ENCODE assay signal across 8 mouse cellular contexts in the genomic region with DNA sequence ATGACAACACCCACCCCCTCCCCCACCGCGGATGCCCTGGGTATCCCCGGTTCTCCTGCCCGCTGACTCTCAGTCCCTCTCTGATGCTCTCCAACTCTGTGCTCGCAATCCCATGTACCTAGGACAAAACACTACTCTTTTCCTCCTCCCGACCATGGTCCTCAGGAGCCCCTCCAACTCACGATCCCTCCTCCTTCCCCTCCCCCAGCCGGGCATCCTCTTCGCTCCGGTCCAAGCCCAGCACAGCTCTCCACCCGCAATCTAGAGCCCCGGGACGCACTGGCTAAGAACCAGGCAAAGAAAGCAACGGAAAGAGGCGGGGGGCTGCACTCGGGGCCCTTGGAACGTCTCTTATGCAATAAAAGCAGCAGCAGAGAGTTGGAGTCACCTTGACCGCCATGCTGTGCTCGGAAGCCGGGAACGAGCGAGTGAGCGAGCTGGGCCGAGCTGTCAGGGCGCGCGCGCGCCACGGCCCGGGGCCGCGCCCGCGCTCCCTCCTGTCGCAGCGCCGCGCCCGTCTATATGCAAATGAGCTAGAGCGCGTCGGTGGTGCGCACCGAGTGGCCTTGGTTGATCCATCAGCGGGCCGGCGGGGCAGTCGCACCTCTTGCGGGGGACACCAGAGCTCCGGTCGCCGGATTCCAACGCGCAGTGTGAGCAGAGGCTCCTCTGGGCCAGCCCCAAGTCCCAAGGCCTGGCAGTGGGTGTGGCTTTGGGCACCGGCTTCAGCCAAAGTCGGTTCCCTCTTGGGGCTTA. TPM values are rescaled to one million over a fixed set of nuclear protein-coding genes. Genes with fewer than 3 reads are reported as not detected.
A peak's percentile ranks its signal among the peaks of the same experiment; 100 is the strongest.
DNase-seq lines count a peak whose midpoint lies in the region; ATAC-seq and TF ChIP-seq lines count a peak whose summit lies in the region.

A gene (minus strand): TSS at position 625 of the 756 bp plus-strand sequence.

- no peak for TF ChIP-seq EP300 in lung, postnatal 0 days (IDR thresholded peaks at IDR 0.05)

- peak within 1 kb of the TSS; percentile 88 for H3K27ac ChIP-seq in hindbrain, embryonic 10.5 days
- H3K27ac ChIP-seq in lung, postnatal 0 days (ENCODE audit: low read length), result peak within 1 kb of the TSS; percentile 73

- WGBS in hindbrain, embryonic 10.5 days, result under 1% methylated on average over 57 of the region's 57 CpGs
- WGBS in lung, postnatal 0 days, result under 1% methylated on average over 56 of the region's 57 CpGs

- peak; percentile 97 for ATAC-seq in lung, postnatal 0 days

- H3K4me1 ChIP-seq in hindbrain, embryonic 10.5 days (replicated peaks), result peaks cover 14% of the 10 kb centered on the region
- peaks cover 3% of the 10 kb centered on the region; the same call in 1 of the 2 replicates for H3K4me1 ChIP-seq in lung, postnatal 0 days (ENCODE audit: insufficient read depth, low read depth, low read length)

- H3K4me2 ChIP-seq in lung, postnatal 0 days (replicated peaks; ENCODE audit: low read depth, low read length), result peak within 1 kb of the TSS; percentile 64

- H3K27me3 ChIP-seq in hindbrain, embryonic 10.5 days (ENCODE audit: insufficient read depth, poor library complexity, severe bottlenecking), result no peaks in the 10 kb centered on the region
- no peaks in the 10 kb centered on the region for H3K27me3 ChIP-seq in lung, postnatal 0 days (replicated peaks; ENCODE audit: insufficient read depth, low read length)

- DNase-seq in Muller cell, postnatal 12 days (ENCODE audit: inconsistent ontology term), result peak; percentile 93
- DNase-seq in cerebellum, adult 9-11 months, result peak; percentile 89
- DNase-seq in frontal cortex, adult 2 months (ENCODE audit: extremely low spot score in 1 of 2, low spot score in 1 of 2), result peak; percentile 37 to 64
- DNase-seq in hindbrain, embryonic 10.5 days (ENCODE audit: low spot score), result peak; percentile 86
- peak; percentile 77 for DNase-seq in layer of hippocampus, adult 9-11 months
- DNase-seq in lung, postnatal 0 days (ENCODE audit: low spot score), result peak; percentile 91
- DNase-seq in ovary, postnatal 10 days (ENCODE audit: low spot score), result peak; percentile 69
- DNase-seq in thymus, postnatal 10 days (ENCODE audit: low spot score in 2 of 2), result peak; percentile 60 to 67

- H3K9me3 ChIP-seq in hindbrain, embryonic 10.5 days, result no peaks in the 10 kb centered on the region
- H3K9me3 ChIP-seq in lung, postnatal 0 days (ENCODE audit: low read length), result no peaks in the 10 kb centered on the region

- TF ChIP-seq CTCF in lung, postnatal 0 days (IDR thresholded peaks at IDR 0.05), result no peak

- peak within 1 kb of the TSS; percentile 58 for H3K9ac ChIP-seq in lung, postnatal 0 days (replicated peaks; ENCODE audit: low read depth)

- H3K4me3 ChIP-seq in hindbrain, embryonic 10.5 days, result peak within 1 kb of the TSS; percentile 89
- H3K4me3 ChIP-seq in lung, postnatal 0 days (ENCODE audit: low read depth, low read length), result peak within 1 kb of the TSS; percentile 66

- 0 out of 2 replicates have a peak, but pooled peaks cover under 1% of the 10 kb centered on the region for H3K36me3 ChIP-seq in hindbrain, embryonic 10.5 days
- H3K36me3 ChIP-seq in lung, postnatal 0 days (ENCODE audit: insufficient read depth, low read length), result no peaks in the 10 kb centered on the region

RNA-seq across cellular contexts. Expression of the gene that starts here (rescaled TPM):
- 108 and 113 TPM in 2 replicates for polyA plus RNA-seq in frontal cortex, adult 2 months (2012; rRNA removed)
- polyA plus RNA-seq in hindbrain, embryonic 10.5 days (2016; fragmentation: Nextera tagmentation; extraction: Ambion mirVana), result 34.5 and 36.4 TPM in 2 replicates
- 16.8 and 17.6 TPM in 2 replicates for polyA plus RNA-seq in lung, postnatal 0 days (2015; fragmentation: Nextera tagmentation; extraction: Ambion mirVana)

Comparison
In these comparisons a context has a peak if more than half of its experiments do, and no peak if none do; other contexts are left out.
1. Peak in every context shown above with its lines: DNase-seq, ATAC-seq, H3K4me3 ChIP-seq and H3K27ac ChIP-seq.